Comparison of ENCODE assay signal across 8 mouse cellular contexts in genomic region chr6:118593377-118594061, GRCm38 (mm10). TPM values are rescaled to one million over a fixed set of nuclear protein-coding genes. Genes with fewer than 3 reads are reported as not detected.
DNase-seq lines count a peak whose midpoint lies in the region; ATAC-seq lines count a peak whose summit lies in the region.

No protein-coding gene starts in this region.

- WGBS in hindbrain, embryonic 10.5 days: under 1% methylated on average over 34 of the region's 34 CpGs
- WGBS in limb, embryonic 11.5 days: 4% methylated on average over 34 of the region's 34 CpGs
- under 1% methylated on average over 34 of the region's 34 CpGs for WGBS in midbrain, embryonic 10.5 days

- peak overlapping the region; percentile 46; the same call in 1 of the 2 replicates for H3K27ac ChIP-seq in hindbrain, embryonic 10.5 days
- H3K27ac ChIP-seq in limb, embryonic 11.5 days (replicated peaks; ENCODE audit: low read depth, low read length): no peak overlapping the region
- peak overlapping the region; percentile 76 for H3K27ac ChIP-seq in midbrain, embryonic 10.5 days (replicated peaks)

- peaks cover 49% of the 10 kb centered on the region for H3K27me3 ChIP-seq in hindbrain, embryonic 10.5 days (ENCODE audit: insufficient read depth, poor library complexity, severe bottlenecking)
- peaks cover 8% of the 10 kb centered on the region for H3K27me3 ChIP-seq in limb, embryonic 11.5 days (ENCODE audit: control insufficient read depth, insufficient read depth, low read length)
- peaks cover 51% of the 10 kb centered on the region for H3K27me3 ChIP-seq in midbrain, embryonic 10.5 days (ENCODE audit: low read depth, poor library complexity, severe bottlenecking)

- ATAC-seq in limb, embryonic 11.5 days (ENCODE audit: insufficient number of reproducible peaks, low FRiP score, low TSS enrichment, low read depth): no peak; the same call in 1 of the 2 replicates
- no peak for ATAC-seq in cerebellum, adult (ENCODE audit: insufficient number of reproducible peaks, low FRiP score, low TSS enrichment)

- no peaks in the 10 kb centered on the region for H3K36me3 ChIP-seq in hindbrain, embryonic 10.5 days
- H3K36me3 ChIP-seq in limb, embryonic 11.5 days (ENCODE audit: control insufficient read depth, insufficient read depth, low read length): no peaks in the 10 kb centered on the region
- no peaks in the 10 kb centered on the region for H3K36me3 ChIP-seq in midbrain, embryonic 10.5 days

- H3K4me2 ChIP-seq in limb, embryonic 11.5 days (ENCODE audit: low read depth, severe bottlenecking): peak overlapping the region; percentile 52

- H3K4me1 ChIP-seq in hindbrain, embryonic 10.5 days (replicated peaks): peaks cover 23% of the 10 kb centered on the region
- H3K4me1 ChIP-seq in limb, embryonic 11.5 days (ENCODE audit: control insufficient read depth, insufficient read depth, low read length): 0 out of 2 replicates have a peak, but pooled peaks cover 3% of the 10 kb centered on the region
- peaks cover 22% of the 10 kb centered on the region for H3K4me1 ChIP-seq in midbrain, embryonic 10.5 days

- H3K4me3 ChIP-seq in hindbrain, embryonic 10.5 days: peak overlapping the region; percentile 61
- H3K4me3 ChIP-seq in limb, embryonic 11.5 days (ENCODE audit: low read depth, low read length): peak overlapping the region; percentile 26
- peak overlapping the region; percentile 64 for H3K4me3 ChIP-seq in midbrain, embryonic 10.5 days

- DNase-seq in adrenal gland, postnatal 10 days: peak; percentile 38
- no peak for DNase-seq in adrenal gland, adult 18-20 months (ENCODE audit: low spot score in 2 of 2)
- peak; percentile 16 to 24 for DNase-seq in adrenal gland, postnatal 36 days
- peak; percentile 54 for DNase-seq in hindbrain, embryonic 10.5 days (ENCODE audit: low spot score)
- peak; percentile 46 for DNase-seq in limb, embryonic 11.5 days (ENCODE audit: low spot score)
- DNase-seq in midbrain, embryonic 10.5 days (ENCODE audit: low spot score): peak; percentile 57
- no peak for DNase-seq in gastrocnemius, adult 18-20 months (ENCODE audit: low spot score)

- H3K9ac ChIP-seq in limb, embryonic 11.5 days (ENCODE audit: low read length): no peak overlapping the region

- no peaks in the 10 kb centered on the region for H3K9me3 ChIP-seq in hindbrain, embryonic 10.5 days
- no peaks in the 10 kb centered on the region for H3K9me3 ChIP-seq in limb, embryonic 11.5 days (ENCODE audit: control insufficient read depth, low read length)
- no peaks in the 10 kb centered on the region for H3K9me3 ChIP-seq in midbrain, embryonic 10.5 days (replicated peaks)

RNA-seq across cellular contexts. Expression of gene Ankrd26, which starts 31.5 kb away (rescaled TPM):
- total RNA-seq in adrenal gland, postnatal 10 days (2021): 1 to 10 TPM; 3.3 to 5.1 TPM
- 1 to 10 TPM; 3.0 to 3.5 TPM for total RNA-seq in adrenal gland, adult 18-20 months (2021)
- total RNA-seq in adrenal gland, postnatal 36 days (2021): 1 to 10 TPM; 4.2 to 5.1 TPM
- polyA plus RNA-seq in hindbrain, embryonic 10.5 days (2016; fragmentation: Nextera tagmentation; extraction: Ambion mirVana): 13.0 and 17.4 TPM in 2 replicates
- polyA plus RNA-seq in limb, embryonic 11.5 days (2014; fragmentation: Nextera tagmentation; extraction: Ambion mirVana): 19.7 and 20.8 TPM in 2 replicates
- polyA plus RNA-seq in midbrain, embryonic 10.5 days (2016; fragmentation: Nextera tagmentation; extraction: Ambion mirVana): 17.5 and 20.6 TPM in 2 replicates
- 1 to 10 TPM; 2.0 to 2.6 TPM for total RNA-seq in gastrocnemius, adult 18-20 months (2021)

Comparison
In these comparisons a context has a peak if more than half of its experiments do, and no peak if none do; other contexts are left out.
1. DNase-seq: peak in adrenal gland, postnatal 10 days (single experiment), adrenal gland, postnatal 36 days (2 of 2), hindbrain, embryonic 10.5 days (single experiment), limb, embryonic 11.5 days (single experiment) and midbrain, embryonic 10.5 days (single experiment); none in adrenal gland, adult 18-20 months (0 of 2) and gastrocnemius, adult 18-20 months (single experiment).
2. Peak in every context shown above with its lines, with median percentiles within 50 percentile points of each other: H3K4me3 ChIP-seq.